Mouse (Mus musculus) liver, embryonic 14.5 days (tissue): ENCODE data around the gene Hsp90aa1.

Experiments used
- CTCF ChIP-seq: IDR thresholded peaks from 2 replicates; pipeline ENCODE4 v1.5.1; 2016; ENCODE audit warnings: antibody characterized with exemption, low read depth, control low read depth
- EP300 ChIP-seq: IDR thresholded peaks from 2 replicates; pipeline ENCODE4 v1.6.1; 2016; ENCODE audit warnings: antibody characterized with exemption, low read depth

GRCm38 (mm10) chr12:110703008-110703471, 512 bp upstream of the Hsp90aa1 start:
- TF ChIP-seq CTCF (peak; percentile 98), EP300 (no peak)
